Mouse (Mus musculus) embryo, embryonic 11 days (tissue): Measurements from ENCODE around the gene Pdlim1.
A peak's percentile ranks its signal among the peaks of the same experiment; 100 is the strongest.

Experiments
- DNase-seq: peaks from one replicate; pipeline ENCODE4 v3.0.0-alpha.2; 2015

Pdlim1 gene

GRCm38 (mm10) chr19:40271308-40271892 is at the start of gene Pdlim1:
Gene Pdlim1 (minus strand): TSS chr19:40271842.
- peak; percentile 87 for DNase-seq

GRCm38 (mm10) chr19:40319199-40319598 is 47.6 kb upstream of the Pdlim1 start:
- DNase-seq = no peak

GRCm38 (mm10) chr19:40318511-40318910 is 46.9 kb upstream of the Pdlim1 start:
- DNase-seq = peak; percentile 34

- no peak for DNase-seq
These were observed 45.4 kb upstream of the Pdlim1 start for GRCm38 (mm10) chr19:40317001-40317400.

GRCm38 (mm10) chr19:40314252-40314651 is 42.6 kb upstream of the Pdlim1 start:
- DNase-seq = no peak

GRCm38 (mm10) chr19:40311631-40312030 is 40.0 kb upstream of the Pdlim1 start:
- DNase-seq = no peak

GRCm38 (mm10) chr19:40310410-40311130 is 38.9 kb upstream of the Pdlim1 start:
- no peak for DNase-seq

- no peak for DNase-seq
These were observed 38.3 kb upstream of the Pdlim1 start for GRCm38 (mm10) chr19:40309911-40310310.

GRCm38 (mm10) chr19:40307550-40307949 is 35.9 kb upstream of the Pdlim1 start:
- no peak for DNase-seq

- no peak for DNase-seq
These were observed 35.0 kb upstream of the Pdlim1 start for GRCm38 (mm10) chr19:40306631-40307030.

GRCm38 (mm10) chr19:40305456-40305855 is 33.8 kb upstream of the Pdlim1 start:
- no peak for DNase-seq

GRCm38 (mm10) chr19:40302916-40303315 is 31.3 kb upstream of the Pdlim1 start:
- DNase-seq = no peak

- DNase-seq = no peak
These were observed 30.8 kb upstream of the Pdlim1 start for GRCm38 (mm10) chr19:40302477-40302876.

GRCm38 (mm10) chr19:40299983-40300759 is 28.5 kb upstream of the Pdlim1 start:
- DNase-seq = no peak

- no peak for DNase-seq
These were observed 27.5 kb upstream of the Pdlim1 start for GRCm38 (mm10) chr19:40299182-40299581.

GRCm38 (mm10) chr19:40298574-40298973 is 26.9 kb upstream of the Pdlim1 start:
- DNase-seq = no peak

GRCm38 (mm10) chr19:40297798-40298144 is 26.1 kb upstream of the Pdlim1 start:
- no peak for DNase-seq

GRCm38 (mm10) chr19:40297078-40297797 is 25.6 kb upstream of the Pdlim1 start:
- no peak for DNase-seq

- DNase-seq = no peak
These were observed 22.6 kb upstream of the Pdlim1 start for GRCm38 (mm10) chr19:40294231-40294630.

GRCm38 (mm10) chr19:40293791-40294190 is 22.1 kb upstream of the Pdlim1 start:
- DNase-seq = no peak

GRCm38 (mm10) chr19:40290099-40290724 is 18.6 kb upstream of the Pdlim1 start:
- DNase-seq = no peak

- no peak for DNase-seq
These were observed 16.8 kb upstream of the Pdlim1 start for GRCm38 (mm10) chr19:40288415-40288814.

GRCm38 (mm10) chr19:40284704-40285103 is 13.1 kb upstream of the Pdlim1 start:
- DNase-seq = no peak
